In the genomic region with DNA sequence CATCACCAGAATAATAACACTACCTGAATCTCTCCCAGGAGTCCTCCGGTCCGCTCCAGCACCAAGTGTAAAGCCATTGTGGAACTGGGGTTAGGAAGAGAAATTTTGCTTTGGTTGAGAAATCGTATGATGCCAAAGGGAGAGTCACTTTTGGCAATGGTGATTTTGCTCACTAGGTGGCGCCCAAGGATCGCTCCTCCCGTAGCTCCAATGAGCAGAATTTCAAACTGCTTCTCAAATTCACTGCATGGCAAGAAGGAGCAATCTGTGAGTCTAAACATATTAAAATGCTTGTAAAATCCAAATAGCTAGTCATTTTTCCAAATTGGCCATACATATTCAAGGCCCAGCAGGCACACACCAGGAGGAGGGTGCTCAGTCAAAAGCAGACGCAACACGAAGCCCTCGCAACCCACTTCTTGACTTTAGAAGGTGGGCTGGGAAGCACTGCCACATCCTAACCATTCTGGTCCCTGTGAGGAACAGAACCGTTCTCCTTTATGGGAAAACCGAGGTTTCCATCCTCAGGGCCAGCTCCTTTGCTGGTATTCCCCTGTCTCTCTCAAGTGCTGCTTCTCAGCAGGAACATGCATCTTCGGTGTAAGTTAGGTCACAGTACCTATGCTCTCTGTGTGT, we compare ENCODE assay signal across 9 mouse cellular contexts.
DNase-seq lines count a peak whose midpoint lies in the region; ATAC-seq and TF ChIP-seq lines count a peak whose summit lies in the region.
"Had no signal": no experiment of that assay in that cellular context is flagged by ENCODE, and none has a peak within 500 bp of the region (broad histone marks: within the 10 kb centered on the region; RNA-seq: fewer than 3 reads in every experiment).

No protein-coding gene starts in this region.

- intact Hi-C loops in gastrocnemius, adult 2 months (cut with DNase I) = loop anchor here (1.0 to 5.0 kb wide), 2 partner anchors 203 to 322 kb away; no protein-coding TSS in a partner anchor

- H3K4me2 ChIP-seq in neural tube, embryonic 13.5 days = no peak overlapping the region
- H3K4me2 ChIP-seq: heart, embryonic 15.5 days had no signal

- H3K79me2 ChIP-seq in liver, adult 2 months (ENCODE audit: control insufficient read depth, insufficient read depth, low read length) = no peaks in the 10 kb centered on the region

- no peaks in the 10 kb centered on the region for H3K9me3 ChIP-seq in neural tube, embryonic 13.5 days
- H3K9me3 ChIP-seq: heart, embryonic 15.5 days had no signal

- DNase-seq in A20 (ENCODE audit: low read depth, low spot score) = peak; percentile 65
- peak; percentile 69 for DNase-seq in ZHBTc4 (ENCODE audit: low read depth, low spot score)
- DNase-seq in cerebellum, postnatal 36 days = peak; percentile 75 to 79
- peak; percentile 67 for DNase-seq in gastrocnemius, adult 2 months
- DNase-seq in kidney, postnatal 10 days = peak; percentile 88
- DNase-seq in liver, adult 2 months (ENCODE audit: extremely low read depth, low read depth, low spot score) = peak; percentile 33
- peak; percentile 4 to 8 for DNase-seq in thymus, adult 18-20 months

- no peak for TF ChIP-seq POLR2A in liver, adult 2 months (IDR thresholded peaks at IDR 0.05; ENCODE audit: extremely low read depth, insufficient read depth, low read length)

- WGBS in liver, adult 2 months = 41% methylated on average over 12 of the region's 12 CpGs
- 50% methylated on average over 12 of the region's 12 CpGs for WGBS in neural tube, embryonic 13.5 days

- H3K4me3 ChIP-seq in gastrocnemius, adult 2 months = no peak overlapping the region
- H3K4me3 ChIP-seq in liver, adult 2 months (ENCODE audit: insufficient read depth, low read depth, low read length) = no peak overlapping the region
- H3K4me3 ChIP-seq in neural tube, embryonic 13.5 days = no peak overlapping the region
- H3K4me3 ChIP-seq: heart, embryonic 15.5 days had no signal

- H3K27me3 ChIP-seq in liver, adult 2 months (ENCODE audit: control insufficient read depth, insufficient read depth, low read length) = no peaks in the 10 kb centered on the region
- H3K27me3 ChIP-seq in neural tube, embryonic 13.5 days = no peaks in the 10 kb centered on the region
- H3K27me3 ChIP-seq: heart, embryonic 15.5 days had no signal

- ATAC-seq in neural tube, embryonic 13.5 days (ENCODE audit: low read depth) = peak; percentile 40; the same call in 1 of the 2 replicates

- H3K4me1 ChIP-seq in liver, adult 2 months (ENCODE audit: control insufficient read depth, insufficient read depth, low read length) = no peaks in the 10 kb centered on the region
- no peaks in the 10 kb centered on the region for H3K4me1 ChIP-seq in neural tube, embryonic 13.5 days (replicated peaks)
- H3K4me1 ChIP-seq: heart, embryonic 15.5 days had no signal

- H3K36me3 ChIP-seq in liver, adult 2 months (ENCODE audit: control insufficient read depth, insufficient read depth, low read length) = no peaks in the 10 kb centered on the region
- no peaks in the 10 kb centered on the region for H3K36me3 ChIP-seq in neural tube, embryonic 13.5 days
- H3K36me3 ChIP-seq: heart, embryonic 15.5 days had no signal

- H3K27ac ChIP-seq in gastrocnemius, adult 2 months = no peak overlapping the region
- H3K27ac ChIP-seq in liver, adult 2 months (replicated peaks; ENCODE audit: insufficient read depth, low read depth, low read length) = no peak overlapping the region
- no peak overlapping the region for H3K27ac ChIP-seq in neural tube, embryonic 13.5 days (replicated peaks)
- H3K27ac ChIP-seq: heart, embryonic 15.5 days had no signal

- peak; percentile 96 for TF ChIP-seq CTCF in gastrocnemius, adult 2 months (IDR thresholded peaks at IDR 0.05)
- peak; percentile 76 for TF ChIP-seq CTCF in liver, adult 2 months (IDR thresholded peaks at IDR 0.05; ENCODE audit: low read depth, low read length)

- no peak overlapping the region for H3K9ac ChIP-seq in liver, adult 2 months (ENCODE audit: low read depth, low read length)
- no peak overlapping the region for H3K9ac ChIP-seq in neural tube, embryonic 13.5 days
- H3K9ac ChIP-seq: heart, embryonic 15.5 days had no signal

Comparison
In these comparisons a context has a peak if more than half of its experiments do, and no peak if none do; other contexts are left out.
1. DNase-seq: peak in every context shown above with its lines; median percentile 88 in kidney, postnatal 10 days; 77 in cerebellum, postnatal 36 days; 69 in ZHBTc4; 67 in gastrocnemius, adult 2 months; 65 in A20; 33 in liver, adult 2 months; 6 in thymus, adult 18-20 months.